Mouse (Mus musculus) hindbrain, postnatal 0 days (tissue): Measurements from ENCODE around the gene Ubox5. TPM values are rescaled to one million over a fixed set of nuclear protein-coding genes. Genes with fewer than 3 reads are reported as not detected.

Source experiments
- ATAC-seq: fragments of 200-750 bp; cut with Nextera tagmentation; 2 replicates; pipeline ENCODE4 v1.8.0; 2017; ENCODE audit warnings: mild to moderate bottlenecking, moderate TSS enrichment, moderate library complexity
- DNase-seq: peaks from one replicate; pipeline ENCODE4 v3.0.0-alpha.2; 2015; ENCODE audit warnings: low spot score
- H3K27ac ChIP-seq: fragments of 300-500 bp; sonication (generic); 2 replicates; pipeline ENCODE4 v1.5.1; 2014; ENCODE audit warnings: mild to moderate bottlenecking
- H3K27me3 ChIP-seq: fragments of 300-500 bp; sonication (generic); 2 replicates; pipeline ENCODE4 v1.6.1; 2014; ENCODE audit warnings: low read length, mixed read lengths; ENCODE audit not compliant: insufficient read depth
- H3K36me3 ChIP-seq: fragments of 300-500 bp; sonication (generic); 2 replicates; pipeline ENCODE4 v1.6.1; 2014; ENCODE audit warnings: low read length, mixed read lengths; ENCODE audit not compliant: insufficient read depth
- H3K4me1 ChIP-seq: fragments of 300-500 bp; sonication (generic); 2 replicates; pipeline ENCODE4 v1.6.1; 2014; ENCODE audit warnings: antibody characterized with exemption, low read length, mixed read lengths; ENCODE audit not compliant: insufficient read depth
- H3K4me2 ChIP-seq: fragments of 300-500 bp; sonication (generic); 2 replicates; pipeline ENCODE4 v1.6.1; 2014; ENCODE audit warnings: low read depth, mild to moderate bottlenecking, low read length, moderate library complexity, mixed read lengths
- H3K4me3 ChIP-seq: fragments of 300-500 bp; sonication (generic); 2 replicates; pipeline ENCODE4 v1.5.1; 2014; ENCODE audit warnings: low read length
- H3K9ac ChIP-seq: fragments of 300-500 bp; sonication (generic); replicated peaks from 2 replicates; pipeline ENCODE4 v1.6.1; 2014; ENCODE audit warnings: mild to moderate bottlenecking, low read length, moderate library complexity, mixed read lengths
- H3K9me3 ChIP-seq: fragments of 300-500 bp; sonication (generic); 2 replicates; pipeline ENCODE4 v1.6.1; 2016; ENCODE audit warnings: low read length, mixed read lengths
- CTCF ChIP-seq: IDR thresholded peaks from 2 replicates; pipeline ENCODE4 v1.5.1; 2016; ENCODE audit warnings: antibody characterized with exemption, control low read depth, low read depth
- WGBS: fragments of 180-500 bp; shearing (Covaris S2); extraction: QIAGEN DNeasy Blood & Tissue Kit; methylation state at CpG from one replicate; pipeline ENCODE4 v1.1.7; 2014; 5-methylcytosine and 5-hydroxymethylcytosine counted together
- polyA plus RNA-seq: library from polyadenylated mRNA; unstranded; fragments of >200 nt; fragmentation: Nextera tagmentation; extraction: Ambion mirVana; gene quantifications from 2 replicates; pipeline ENCODE4 v1.2.1, GENCODE M21; 2015
- total RNA-seq: library from RNA; depleted of rRNA; stranded (reverse); fragments of >200 nt; gene quantifications from 2 replicates; pipeline ENCODE4 v1.2.3, GENCODE M21; 2014; rRNA removed

The Ubox5 gene
- 6.8 TPM in 2 replicates for total RNA-seq
- polyA plus RNA-seq, result 5.9 and 6.2 TPM in 2 replicates

GRCm38 (mm10) chr2:130629839-130630203, at the start of gene Ubox5, which contains the start of gene Fastkd5:
Gene Ubox5 (minus strand): TSS chr2:130630038.
Gene Fastkd5 (minus strand): TSS chr2:130630027.
- Histone ChIP-seq H3K9me3 (no peaks in the 10 kb centered on the region), H3K27ac (peak within 1 kb of the TSS; percentile 80), H3K4me2 (peak within 1 kb of the TSS; percentile 97), H3K36me3 (no peaks in the 10 kb centered on the region), H3K4me1 (peaks cover 14% of the 10 kb centered on the region), H3K27me3 (no peaks in the 10 kb centered on the region), H3K4me3 (peak within 1 kb of the TSS; percentile 97), H3K9ac (peak within 1 kb of the TSS; percentile 84)
- DNase-seq (peak; percentile 94), ATAC-seq (peak; percentile 82)
- no peak for TF ChIP-seq CTCF
- under 1% methylated on average over 25 of the region's 25 CpGs for WGBS

GRCm38 (mm10) chr2:130679154-130679553, 49.3 kb upstream of the Ubox5 start:
- Histone ChIP-seq H3K4me3 (no peak overlapping the region), H3K4me1 (no peaks in the 10 kb centered on the region), H3K36me3 (peaks cover 72% of the 10 kb centered on the region), H3K27me3 (no peaks in the 10 kb centered on the region), H3K27ac (no peak overlapping the region), H3K9me3 (no peaks in the 10 kb centered on the region), H3K4me2 (no peak overlapping the region), H3K9ac (no peak overlapping the region)
- WGBS, result 94% methylated on average over 12 of the region's 12 CpGs
- TF ChIP-seq CTCF, result no peak
- no peak for ATAC-seq
- DNase-seq, result no peak

GRCm38 (mm10) chr2:130677211-130677610, 47.4 kb upstream of the Ubox5 start:
- WGBS, result 91% methylated on average over 10 of the region's 10 CpGs
- Histone ChIP-seq H3K27ac (no peak overlapping the region), H3K36me3 (peaks cover 70% of the 10 kb centered on the region), H3K4me3 (no peak overlapping the region), H3K4me2 (no peak overlapping the region), H3K4me1 (no peaks in the 10 kb centered on the region), H3K9ac (no peak overlapping the region), H3K27me3 (no peaks in the 10 kb centered on the region), H3K9me3 (no peaks in the 10 kb centered on the region)
- ATAC-seq (no peak), DNase-seq (no peak)
- no peak for TF ChIP-seq CTCF

GRCm38 (mm10) chr2:130667559-130667958, 37.7 kb upstream of the Ubox5 start, which contains the start of gene Itpa:
Gene Itpa (plus strand): TSS chr2:130667610.
- peak; percentile 96 for DNase-seq
- H3K9me3 ChIP-seq, result no peaks in the 10 kb centered on the region
- ATAC-seq, result peak; percentile 75
- H3K9ac ChIP-seq, result peak within 1 kb of the TSS; percentile 67
- H3K27me3 ChIP-seq, result no peaks in the 10 kb centered on the region
- peak within 1 kb of the TSS; percentile 71 for H3K4me2 ChIP-seq
- 1% methylated on average over 31 of the region's 31 CpGs for WGBS
- peaks cover 7% of the 10 kb centered on the region; the same call in 1 of the 2 replicates for H3K4me1 ChIP-seq
- H3K36me3 ChIP-seq, result no peaks in the 10 kb centered on the region; the same call in 1 of the 2 replicates
- H3K4me3 ChIP-seq, result peak within 1 kb of the TSS; percentile 61
- H3K27ac ChIP-seq, result peak within 1 kb of the TSS; percentile 78
- TF ChIP-seq CTCF, result peak; percentile 79

GRCm38 (mm10) chr2:130664102-130664701, 34.4 kb upstream of the Ubox5 start, which contains the start of gene Ddrgk1:
Gene Ddrgk1 (minus strand): TSS chr2:130664659.
- Histone ChIP-seq H3K4me1 (peaks cover 7% of the 10 kb centered on the region; the same call in 1 of the 2 replicates), H3K4me3 (peak within 1 kb of the TSS; percentile 42), H3K9me3 (no peaks in the 10 kb centered on the region), H3K36me3 (peaks cover 17% of the 10 kb centered on the region), H3K9ac (peak within 1 kb of the TSS; percentile 61), H3K4me2 (peak within 1 kb of the TSS; percentile 61), H3K27ac (peak within 1 kb of the TSS; percentile 96), H3K27me3 (no peaks in the 10 kb centered on the region)
- under 1% methylated on average over 40 of the region's 40 CpGs for WGBS
- TF ChIP-seq CTCF, result peak; percentile 53
- DNase-seq (peak; percentile 98), ATAC-seq (peak; percentile 97)

- Histone ChIP-seq H3K4me2 (peak overlapping the region; percentile 61), H3K27ac (no peak overlapping the region), H3K27me3 (no peaks in the 10 kb centered on the region), H3K4me3 (peak overlapping the region; percentile 42), H3K9ac (peak overlapping the region; percentile 61), H3K9me3 (no peaks in the 10 kb centered on the region), H3K4me1 (peaks cover 7% of the 10 kb centered on the region; the same call in 1 of the 2 replicates), H3K36me3 (peaks cover 25% of the 10 kb centered on the region)
- DNase-seq (no peak), ATAC-seq (no peak)
- 88% methylated on average over 11 of the region's 11 CpGs for WGBS
- no peak for TF ChIP-seq CTCF
These were observed 33.5 kb upstream of the Ubox5 start for GRCm38 (mm10) chr2:130663342-130663741.

- WGBS, result 94% methylated on average over 10 of the region's 10 CpGs
- DNase-seq, result no peak
- Histone ChIP-seq H3K4me2 (no peak overlapping the region), H3K4me1 (peaks cover 5% of the 10 kb centered on the region; the same call in 1 of the 2 replicates), H3K9me3 (no peaks in the 10 kb centered on the region), H3K36me3 (peaks cover 72% of the 10 kb centered on the region), H3K9ac (no peak overlapping the region), H3K4me3 (no peak overlapping the region), H3K27me3 (no peaks in the 10 kb centered on the region), H3K27ac (no peak overlapping the region)
- TF ChIP-seq CTCF, result no peak
- ATAC-seq, result no peak
These were observed 28.7 kb upstream of the Ubox5 start for GRCm38 (mm10) chr2:130658530-130658929.
